Mouse (Mus musculus) left cerebral cortex, postnatal 14 days (tissue): Measurements from ENCODE around the gene Zmym1. TPM values are rescaled to one million over a fixed set of nuclear protein-coding genes. Genes with fewer than 3 reads are reported as not detected.
"Not testable (repeated sequence)": the region's sequence is repeated elsewhere in the genome, so short reads cannot be mapped to it uniquely, and the experiment has no call there.

Experiments used
- DNase-seq, 2 experiments: peaks; one replicate each; pipeline ENCODE4 v3.0.0; 2021 to 2022; ENCODE audit warnings: low spot score in 2 of 2, mixed read lengths in 1 of 2
- intact Hi-C: fragments of 180-260 bp; cut with DNase I; formaldehyde crosslinking; loops from one replicate; pipeline ENCODE4 v1.15.1; 2025
- long read RNA-seq, 2 experiments: library from polyadenylated mRNA; stranded (forward); transcript quantifications; one replicate each; pipeline ENCODE4 v2.0.0; 2021
- total RNA-seq, 2 experiments: library from RNA; stranded (reverse); gene quantifications; 2 replicates each; pipeline ENCODE4 v1.2.3; 2021

Zmym1 gene
- total RNA-seq = 10 to 100 TPM; 12.4 to 13.8 TPM
- long read RNA-seq, experiment 1, partial matches to known transcripts = 0 of 11 reads
- long read RNA-seq, experiment 1, other reads (novel, unspliced or antisense) = 7 of 11 reads
- long read RNA-seq, experiment 2, partial matches to known transcripts = 1 of 9 reads
- long read RNA-seq, experiment 2, other reads (novel, unspliced or antisense) = 5 of 9 reads

- intact Hi-C loops = no loop called here
- DNase-seq = peak; percentile 79 to 86
Observed at GRCm38 (mm10) chr4:127060585-127061290, at the start of gene Zmym1. Gene Zmym1, minus strand, starts transcription at chr4:127061152.

- intact Hi-C loops = no loop called here
- no peak for DNase-seq
Observed at GRCm38 (mm10) chr4:127110570-127110969, 49.6 kb upstream of the Zmym1 start.

DNA sequence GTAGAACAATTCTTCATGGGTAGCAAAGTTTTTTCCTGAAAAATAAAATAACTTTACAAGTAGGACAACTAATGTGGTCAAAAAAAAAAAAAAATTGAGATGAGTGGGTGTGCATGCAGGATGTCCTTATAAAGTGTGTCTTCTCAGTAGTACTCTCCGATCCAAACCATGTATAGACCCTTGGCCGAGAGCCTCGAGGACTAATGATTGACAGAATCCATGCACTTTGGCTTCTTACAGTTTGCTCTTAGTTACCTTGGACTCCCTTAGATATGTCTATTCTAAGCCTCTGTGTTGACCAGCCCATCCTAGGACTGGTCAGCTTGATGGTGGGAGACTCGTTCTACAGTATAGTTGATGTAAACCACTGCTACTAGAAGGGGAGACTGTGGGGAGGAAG, 46.6 kb upstream of the Zmym1 start:
- DNase-seq = no peak
- intact Hi-C loops = no loop called here

- DNase-seq, intact Hi-C loops: not testable (repeated sequence)
Observed at GRCm38 (mm10) chr4:127099552-127099951, 38.6 kb upstream of the Zmym1 start.

- no peak for DNase-seq
- intact Hi-C loops = no loop called here
Observed at GRCm38 (mm10) chr4:127095090-127095489, 34.1 kb upstream of the Zmym1 start.

DNA sequence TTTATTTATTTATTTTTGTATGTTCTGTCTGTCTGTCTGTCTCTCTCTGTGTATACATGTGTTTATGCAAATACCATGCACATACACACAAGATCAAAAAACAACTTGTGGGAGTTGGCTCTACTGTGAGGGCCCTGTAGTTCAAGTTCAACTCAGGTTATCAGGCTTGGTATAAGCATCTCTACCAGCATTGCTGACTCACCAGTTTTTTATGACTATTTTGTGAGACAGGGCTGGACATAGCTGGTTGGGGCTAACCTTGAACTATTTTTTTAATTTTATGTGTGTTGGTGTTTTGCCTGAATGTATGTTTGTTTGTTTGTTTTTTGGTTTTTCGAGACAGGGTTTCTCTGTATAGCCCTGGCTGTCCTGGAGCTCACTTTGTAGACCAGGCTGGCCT, 30.2 kb upstream of the Zmym1 start:
- intact Hi-C loops = no loop called here
- DNase-seq = no peak

DNA sequence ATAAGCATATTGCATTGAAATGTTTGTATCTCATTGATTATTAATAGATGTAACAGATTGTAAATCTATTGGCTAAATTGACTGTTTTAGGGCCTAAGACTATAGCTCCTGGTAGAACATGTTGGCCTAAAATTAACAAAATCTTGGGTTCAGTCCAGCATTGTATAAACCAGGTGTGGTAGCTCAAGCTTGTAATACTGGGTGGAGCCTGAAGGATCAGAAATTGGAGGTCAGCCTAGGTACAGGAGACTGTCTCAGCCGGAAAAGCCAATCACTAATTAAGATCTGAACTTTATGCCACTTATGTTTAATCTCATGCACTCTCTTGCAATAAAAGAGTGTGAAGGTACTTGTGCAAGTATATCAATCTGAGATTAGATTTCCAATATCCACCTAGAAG, 24.8 kb upstream of the Zmym1 start:
- DNase-seq = no peak
- intact Hi-C loops = no loop called here

DNA sequence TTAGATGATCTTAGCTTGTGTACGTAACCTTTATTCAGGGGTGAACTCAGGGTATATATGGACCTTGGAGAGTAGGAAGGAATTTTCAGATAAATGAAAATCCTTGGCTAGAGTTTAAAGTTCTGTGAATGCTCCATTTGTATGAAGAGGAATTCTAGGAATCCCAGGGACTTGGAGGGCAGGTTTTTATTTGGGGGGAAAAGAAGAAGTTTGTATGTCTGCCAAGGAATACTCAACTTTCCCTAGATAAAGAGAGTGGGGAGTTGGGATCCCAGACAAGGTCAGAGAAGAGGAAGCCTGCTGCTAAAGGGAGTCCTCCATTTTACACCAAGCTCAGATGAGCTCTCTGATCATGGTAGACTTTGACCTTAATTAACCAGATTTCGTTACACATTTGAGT, 22.2 kb upstream of the Zmym1 start:
- no peak for DNase-seq
- intact Hi-C loops = no loop called here

DNA sequence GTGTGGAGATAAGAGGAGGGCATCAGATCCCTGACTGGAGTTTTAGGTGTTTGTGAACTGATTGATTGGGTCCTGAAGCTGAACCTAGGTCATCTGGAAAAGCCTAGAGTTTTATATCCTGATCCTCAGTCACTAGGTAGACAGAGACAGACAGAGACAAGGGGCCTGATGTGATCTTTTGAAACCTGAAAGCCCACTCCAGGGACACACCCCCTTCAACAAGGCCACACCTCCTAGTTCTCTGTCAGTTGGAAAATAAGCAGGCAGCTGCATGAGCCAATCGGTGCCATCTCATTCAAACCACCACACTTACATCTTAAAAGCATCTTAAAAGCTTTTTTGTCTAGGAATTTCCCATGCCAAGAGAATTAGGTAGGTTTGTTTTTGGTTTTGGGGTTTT, 19.9 kb upstream of the Zmym1 start:
- DNase-seq = no peak
- intact Hi-C loops = no loop called here

DNA sequence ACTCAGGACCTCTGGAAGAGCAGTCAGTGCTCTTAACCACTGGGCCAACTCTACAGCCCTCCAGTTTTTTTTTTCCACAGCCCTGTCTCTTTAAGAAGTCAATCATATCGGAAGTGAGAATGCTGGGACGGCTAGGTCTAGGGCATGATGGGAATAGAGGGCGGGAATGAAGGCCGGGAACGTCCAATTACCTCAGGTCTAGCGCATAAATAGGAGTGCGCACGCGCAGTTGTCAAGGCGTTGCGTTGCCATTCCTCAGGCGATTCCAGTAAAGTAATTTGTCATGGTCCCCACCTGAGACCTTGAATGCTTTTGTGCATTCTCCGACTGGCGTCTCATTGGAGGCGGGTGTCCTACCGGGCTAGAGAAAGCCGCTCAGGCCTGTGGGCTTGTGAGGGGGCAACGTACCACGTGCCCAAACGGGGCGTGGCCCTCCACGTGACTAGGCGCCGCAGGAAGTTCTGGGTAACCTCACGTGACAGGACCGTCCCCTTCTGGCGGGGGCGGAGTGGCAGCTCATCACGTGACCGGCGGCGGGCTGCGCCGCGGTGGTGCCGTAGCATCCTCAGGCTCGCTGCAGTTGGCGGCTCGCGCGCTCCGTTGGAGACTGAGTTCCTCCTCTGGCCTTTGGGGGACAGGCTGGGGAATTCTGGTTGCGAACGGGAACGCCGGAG, 16.1 kb upstream of the Zmym1 start, which contains the start of gene Zmym6:
TSS of gene Zmym6 (plus strand) at position 509 of the 674 bp plus-strand sequence.
- intact Hi-C loops = loop anchor here (5.0 kb wide), 1 partner anchor 165 kb away; the partner anchor contains the start of gene Smim12
- peak; percentile 96 to 99 for DNase-seq

GRCm38 (mm10) chr4:127074915-127075314, 14.0 kb upstream of the Zmym1 start:
- intact Hi-C loops = loop anchor here (5.0 kb wide), 1 partner anchor 167 kb away; the partner anchor contains the start of gene Smim12
- no peak for DNase-seq

- no peak for DNase-seq
- intact Hi-C loops = no loop called here
Observed at GRCm38 (mm10) chr4:127064051-127064450, 3.1 kb upstream of the Zmym1 start.

DNA sequence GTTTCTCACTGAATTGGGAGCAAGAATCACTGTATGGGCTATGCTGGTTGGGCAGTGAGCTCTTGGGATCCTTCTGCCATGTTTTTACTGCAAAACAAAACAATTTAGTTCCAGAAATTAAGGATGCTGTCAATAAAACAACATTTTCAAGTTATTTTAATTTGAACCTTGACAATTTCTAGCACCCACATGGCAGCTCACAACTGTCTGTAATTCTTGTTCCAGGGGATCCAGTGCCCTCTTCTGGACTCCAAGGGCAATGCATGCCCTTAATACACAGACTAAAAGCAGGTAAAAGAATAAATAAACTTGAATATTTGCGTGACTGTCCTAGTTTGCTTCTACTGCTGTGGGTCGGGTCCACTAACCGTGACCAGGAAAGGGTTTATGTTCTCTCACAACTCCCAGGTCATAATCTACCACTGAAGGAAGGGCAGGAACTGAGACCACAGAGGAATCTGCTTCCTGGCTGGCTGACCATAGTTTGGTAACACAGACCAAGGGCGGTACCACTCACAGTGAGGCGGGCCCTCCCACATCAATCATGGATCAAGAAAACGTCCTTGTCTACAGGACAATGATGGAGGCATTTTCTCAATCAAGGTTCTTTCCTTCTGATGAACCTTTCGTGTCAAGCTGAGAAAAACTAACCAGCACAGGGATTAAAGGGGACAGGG, 6.3 kb downstream of the Zmym1 start:
- no peak for DNase-seq
- intact Hi-C loops = no loop called here

GRCm38 (mm10) chr4:127053071-127053470, 7.9 kb downstream of the Zmym1 start:
- no peak for DNase-seq
- intact Hi-C loops = no loop called here

GRCm38 (mm10) chr4:127051121-127051520, 9.8 kb downstream of the Zmym1 start:
- no peak for DNase-seq
- intact Hi-C loops = no loop called here

DNA sequence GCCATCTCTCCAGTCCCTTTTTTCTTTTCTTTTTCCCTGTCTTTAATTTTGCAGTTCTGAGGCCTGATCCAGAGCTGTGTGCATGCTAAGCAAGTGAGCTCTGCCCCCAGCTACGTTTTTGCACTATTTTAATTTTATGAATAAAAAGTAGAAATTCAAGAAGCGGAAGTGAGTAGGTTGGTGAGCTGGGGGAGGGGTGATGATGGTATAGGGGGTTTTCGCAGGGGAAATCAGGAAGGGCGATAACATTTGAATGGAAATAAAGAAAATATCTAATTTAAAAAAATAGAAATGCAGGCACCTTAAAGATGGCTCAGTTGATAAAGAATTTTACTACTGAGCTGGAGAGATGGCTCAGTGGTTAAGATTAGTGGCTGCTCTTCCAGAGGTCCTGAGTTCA, 17.4 kb downstream of the Zmym1 start:
- intact Hi-C loops = no loop called here
- DNase-seq = no peak

GRCm38 (mm10) chr4:127039871-127040483, 21.0 kb downstream of the Zmym1 start:
- DNase-seq = no peak
- intact Hi-C loops = loop anchor here (10.0 kb wide), 1 partner anchor 205 kb away; the partner anchor contains the start of gene Smim12

- intact Hi-C loops = loop anchor here (10.0 kb wide), 1 partner anchor 206 kb away; the partner anchor contains the start of gene Smim12
Observed at GRCm38 (mm10) chr4:127038828-127039349, 22.1 kb downstream of the Zmym1 start.

More at GRCm38 (mm10) chr4:127038828-127039349, 22.1 kb downstream of the Zmym1 start:
- no peak for DNase-seq
